Mouse (Mus musculus) yolk sac, embryonic 10.5 days (tissue): ENCODE measurements around the gene Farp2.

ENCODE experiments used
- DNase-seq: peaks from one replicate; pipeline ENCODE4 v3.0.0-alpha.2; 2017; ENCODE audit warnings: low spot score

Farp2 gene

GRCm38 (mm10) chr1:93563224-93563623, 51.3 kb downstream of the Farp2 start:
- no peak for DNase-seq

GRCm38 (mm10) chr1:93563649-93564048, 51.8 kb downstream of the Farp2 start:
- peak; percentile 23 for DNase-seq

GRCm38 (mm10) chr1:93564781-93565180, 52.9 kb downstream of the Farp2 start:
- no peak for DNase-seq

- peak; percentile 34 for DNase-seq
Observed at GRCm38 (mm10) chr1:93567013-93567412, 55.1 kb downstream of the Farp2 start.

- DNase-seq, result peak; percentile 18
Observed at GRCm38 (mm10) chr1:93567717-93568497, 56.0 kb downstream of the Farp2 start.

- no peak for DNase-seq
Observed at GRCm38 (mm10) chr1:93577066-93577465, 65.2 kb downstream of the Farp2 start.

- DNase-seq, result no peak
Observed at GRCm38 (mm10) chr1:93577861-93578260, 66.0 kb downstream of the Farp2 start.

GRCm38 (mm10) chr1:93581545-93581944, 69.7 kb downstream of the Farp2 start:
- no peak for DNase-seq

- no peak for DNase-seq
Observed at GRCm38 (mm10) chr1:93588346-93588745, 76.5 kb downstream of the Farp2 start.

GRCm38 (mm10) chr1:93593960-93594359, 82.1 kb downstream of the Farp2 start:
- DNase-seq, result no peak

GRCm38 (mm10) chr1:93595916-93596315, 84.0 kb downstream of the Farp2 start:
- DNase-seq, result no peak

GRCm38 (mm10) chr1:93602911-93603310, 91.0 kb downstream of the Farp2 start:
- no peak for DNase-seq

- DNase-seq, result no peak
Observed at GRCm38 (mm10) chr1:93603921-93604320, 92.0 kb downstream of the Farp2 start.

GRCm38 (mm10) chr1:93607090-93608083, 95.5 kb downstream of the Farp2 start:
- DNase-seq, result no peak

GRCm38 (mm10) chr1:93608696-93609245, 96.9 kb downstream of the Farp2 start:
- no peak for DNase-seq

GRCm38 (mm10) chr1:93609762-93610161, 97.9 kb downstream of the Farp2 start:
- DNase-seq, result no peak

- DNase-seq, result peak; percentile 39
Observed at GRCm38 (mm10) chr1:93618059-93618748, 106.3 kb downstream of the Farp2 start.

GRCm38 (mm10) chr1:93618948-93619347, 107.1 kb downstream of the Farp2 start:
- no peak for DNase-seq

GRCm38 (mm10) chr1:93624502-93624901, 112.6 kb downstream of the Farp2 start:
- no peak for DNase-seq

- no peak for DNase-seq
Observed at GRCm38 (mm10) chr1:93630796-93631195, 118.9 kb downstream of the Farp2 start.

- no peak for DNase-seq
Observed at GRCm38 (mm10) chr1:93632723-93633122, 120.8 kb downstream of the Farp2 start.

- DNase-seq, result peak; percentile 60
Observed at GRCm38 (mm10) chr1:93634481-93634891, 122.6 kb downstream of the Farp2 start.
